Mouse (Mus musculus) adrenal gland, postnatal 14 days (tissue): ENCODE measurements around the gene Vps72. TPM values are rescaled to one million over a fixed set of nuclear protein-coding genes. Genes with fewer than 3 reads are reported as not detected.
"Not testable (repeated sequence)": the region's sequence is repeated elsewhere in the genome, so short reads cannot be mapped to it uniquely, and the experiment has no call there.

Source experiments
- DNase-seq: peaks from one replicate; pipeline ENCODE4 v3.0.0; 2021; ENCODE audit warnings: mixed read lengths
- total RNA-seq: library from RNA; stranded (reverse); gene quantifications from 2 replicates; pipeline ENCODE4 v1.2.3, GENCODE M21; 2021

Gene Vps72
- total RNA-seq, 1 experiment from 2014 or later, result 56.6 TPM

- peak; percentile 93 for DNase-seq
Observed at GRCm38 (mm10) chr3:95133680-95134101, 22.9 kb downstream of the Vps72 start, which contains the start of the genes Scnm1 and Lysmd1. Gene Scnm1, minus strand, starts transcription at chr3:95134011. Gene Lysmd1, plus strand, starts transcription at chr3:95134088.

- DNase-seq, result not testable (repeated sequence)
Observed at GRCm38 (mm10) chr3:95134133-95134532, 23.3 kb downstream of the Vps72 start.

GRCm38 (mm10) chr3:95135023-95135422 lies 24.2 kb downstream of the Vps72 start:
- DNase-seq, result peak; percentile 75

GRCm38 (mm10) chr3:95135433-95136052 lies 24.7 kb downstream of the Vps72 start:
- no peak for DNase-seq

GRCm38 (mm10) chr3:95136336-95136735 lies 25.5 kb downstream of the Vps72 start:
- DNase-seq, result no peak

GRCm38 (mm10) chr3:95139586-95140288 lies 28.9 kb downstream of the Vps72 start:
- DNase-seq, result peak; percentile 26

GRCm38 (mm10) chr3:95140289-95140595 lies 29.4 kb downstream of the Vps72 start:
- no peak for DNase-seq

- no peak for DNase-seq
Observed at GRCm38 (mm10) chr3:95140795-95141194, 30.0 kb downstream of the Vps72 start.

GRCm38 (mm10) chr3:95141474-95141873 lies 30.7 kb downstream of the Vps72 start:
- DNase-seq, result no peak

- DNase-seq, result no peak
Observed at GRCm38 (mm10) chr3:95141952-95142616, 31.3 kb downstream of the Vps72 start, which contains the start of gene Tnfaip8l2. Gene Tnfaip8l2, minus strand, starts transcription at chr3:95142360.

- DNase-seq, result peak; percentile 92
Observed at GRCm38 (mm10) chr3:95142617-95143011, 31.8 kb downstream of the Vps72 start.

- DNase-seq, result no peak
Observed at GRCm38 (mm10) chr3:95147924-95148323, 37.1 kb downstream of the Vps72 start.

- peak; percentile 68 for DNase-seq
Observed at GRCm38 (mm10) chr3:95153874-95154273, 43.1 kb downstream of the Vps72 start.

- no peak for DNase-seq
Observed at GRCm38 (mm10) chr3:95159511-95159986, 48.7 kb downstream of the Vps72 start.

GRCm38 (mm10) chr3:95159987-95160963 lies 49.5 kb downstream of the Vps72 start, which contains the start of gene Sema6c:
Gene Sema6c, plus strand, starts transcription at chr3:95160457.
- DNase-seq, result peak; percentile 94

GRCm38 (mm10) chr3:95161041-95161551 lies 50.3 kb downstream of the Vps72 start:
- DNase-seq, result no peak

- no peak for DNase-seq
Observed at GRCm38 (mm10) chr3:95161618-95162344, 51.0 kb downstream of the Vps72 start.

- no peak for DNase-seq
Observed at GRCm38 (mm10) chr3:95162345-95162628, 51.5 kb downstream of the Vps72 start.

- no peak for DNase-seq
Observed at GRCm38 (mm10) chr3:95163419-95164255, 52.8 kb downstream of the Vps72 start.

GRCm38 (mm10) chr3:95164256-95164550 lies 53.4 kb downstream of the Vps72 start:
- no peak for DNase-seq
